Mouse (Mus musculus) liver, embryonic 14.5 days (tissue): ENCODE measurements around the gene Stat4.

ENCODE experiments used
- CTCF ChIP-seq: IDR thresholded peaks from 2 replicates; pipeline ENCODE4 v1.5.1; 2016; ENCODE audit warnings: antibody characterized with exemption, low read depth, control low read depth
- EP300 ChIP-seq: IDR thresholded peaks from 2 replicates; pipeline ENCODE4 v1.6.1; 2016; ENCODE audit warnings: antibody characterized with exemption, low read depth

DNA sequence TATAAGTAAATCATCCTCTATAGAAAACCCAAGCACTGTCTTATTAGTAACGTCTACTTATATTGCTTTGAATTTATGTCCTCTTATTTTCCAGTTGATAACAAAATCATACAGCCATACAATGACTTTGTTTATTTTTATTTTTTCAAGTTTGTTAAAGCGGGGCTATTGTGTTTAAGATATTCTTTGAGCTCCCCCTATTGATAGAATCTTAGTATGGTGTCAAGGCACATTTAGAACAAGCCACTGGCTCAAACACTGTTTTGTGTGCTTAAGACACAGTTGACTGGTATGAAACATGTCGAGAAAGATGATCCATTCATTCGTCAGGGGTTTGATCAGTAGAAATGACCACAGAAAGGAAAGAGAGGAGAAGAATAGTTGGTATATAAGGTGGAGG, 99.3 kb downstream of the Stat4 start:
- TF ChIP-seq EP300 (no peak), CTCF (no peak; the same call in 1 of the 2 replicates)
